In the genomic region with DNA sequence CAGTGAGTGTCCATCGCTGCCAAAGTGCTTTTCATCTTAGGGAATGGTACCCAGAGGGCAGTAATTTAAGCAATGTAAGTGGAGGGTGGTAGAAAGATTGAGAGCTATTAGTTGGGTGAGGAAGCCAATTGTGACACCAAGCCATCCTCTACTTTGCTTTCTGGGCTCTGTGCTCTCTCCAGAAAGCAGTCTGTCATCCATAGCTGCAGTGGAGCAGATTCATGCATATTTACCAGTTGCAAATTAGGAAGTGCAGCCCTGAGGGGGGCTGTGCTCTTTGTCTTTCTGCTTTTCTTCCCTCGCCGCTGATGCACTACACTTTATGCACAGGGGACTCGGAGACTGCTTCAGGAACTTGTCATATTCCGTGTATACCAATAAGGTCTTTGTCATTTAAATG, we compare ENCODE assay signal across 16 mouse cellular contexts.
DNase-seq lines count a peak whose midpoint lies in the region; ATAC-seq lines count a peak whose summit lies in the region.
"Had no signal": no experiment of that assay in that cellular context is flagged by ENCODE, and none has a peak within 500 bp of the region (broad histone marks: within the 10 kb centered on the region; RNA-seq: fewer than 3 reads in every experiment).

No protein-coding gene starts in this region.

- peak; percentile 93 for ATAC-seq in forebrain, embryonic 16.5 days
- no peak for ATAC-seq in limb, embryonic 11.5 days (ENCODE audit: insufficient number of reproducible peaks, low FRiP score, low TSS enrichment, low read depth)
- ATAC-seq in neural tube, embryonic 13.5 days (ENCODE audit: low read depth), result peak; percentile 47
- no peak for ATAC-seq in intestine, embryonic 16.5 days

- H3K4me2 ChIP-seq in forebrain, embryonic 16.5 days (ENCODE audit: low read length), result peak overlapping the region; percentile 25; the same call in 1 of the 2 replicates
- no peak overlapping the region for H3K4me2 ChIP-seq in limb, embryonic 11.5 days (ENCODE audit: low read depth, severe bottlenecking)
- H3K4me2 ChIP-seq in neural tube, embryonic 13.5 days, result peak overlapping the region; percentile 33
- H3K4me2 ChIP-seq in intestine, embryonic 16.5 days (ENCODE audit: low read depth, low read length), result no peak overlapping the region
- H3K4me2 ChIP-seq: limb, embryonic 15.5 days; lung, embryonic 15.5 days had no signal

- H3K36me3 ChIP-seq in forebrain, embryonic 16.5 days (ENCODE audit: control insufficient read depth, insufficient read depth), result no peaks in the 10 kb centered on the region
- no peaks in the 10 kb centered on the region for H3K36me3 ChIP-seq in limb, embryonic 11.5 days (ENCODE audit: control insufficient read depth, insufficient read depth, low read length)
- H3K36me3 ChIP-seq in neural tube, embryonic 13.5 days, result no peaks in the 10 kb centered on the region
- no peaks in the 10 kb centered on the region for H3K36me3 ChIP-seq in intestine, embryonic 16.5 days (ENCODE audit: control insufficient read depth, insufficient read depth, low read length)
- H3K36me3 ChIP-seq: limb, embryonic 15.5 days; lung, embryonic 15.5 days had no signal

- H3K4me1 ChIP-seq in forebrain, embryonic 16.5 days (replicated peaks; ENCODE audit: control insufficient read depth, insufficient read depth, low read length), result peaks cover 11% of the 10 kb centered on the region
- H3K4me1 ChIP-seq in limb, embryonic 11.5 days (ENCODE audit: control insufficient read depth, insufficient read depth, low read length), result peaks cover 12% of the 10 kb centered on the region
- peaks cover 52% of the 10 kb centered on the region for H3K4me1 ChIP-seq in neural tube, embryonic 13.5 days (replicated peaks)
- no peaks in the 10 kb centered on the region for H3K4me1 ChIP-seq in intestine, embryonic 16.5 days (ENCODE audit: control insufficient read depth, insufficient read depth, low read length)
- H3K4me1 ChIP-seq: limb, embryonic 15.5 days; lung, embryonic 15.5 days had no signal

- H3K9ac ChIP-seq in forebrain, embryonic 16.5 days (replicated peaks; ENCODE audit: low read depth, low read length), result no peak overlapping the region
- H3K9ac ChIP-seq in limb, embryonic 11.5 days (ENCODE audit: low read length), result no peak overlapping the region
- no peak overlapping the region for H3K9ac ChIP-seq in neural tube, embryonic 13.5 days
- no peak overlapping the region for H3K9ac ChIP-seq in intestine, embryonic 16.5 days (ENCODE audit: low read depth, low read length)
- H3K9ac ChIP-seq: limb, embryonic 15.5 days; lung, embryonic 15.5 days had no signal

- peak; percentile 50 for DNase-seq in embryo, embryonic 11 days
- DNase-seq in embryo, embryonic 9.5 days (ENCODE audit: extremely low spot score), result no peak
- DNase-seq in limb, embryonic 11.5 days (ENCODE audit: low spot score), result peak; percentile 21
- no peak for DNase-seq in left cerebral cortex, adult 18-20 months (ENCODE audit: low spot score in 2 of 2)
- no peak for DNase-seq in urinary bladder, postnatal 25 days (ENCODE audit: low spot score)
- DNase-seq: adrenal gland, postnatal 14 days; gastrocnemius, postnatal 14 days; layer of hippocampus, postnatal 36 days; right cerebral cortex, postnatal 25 days; thymus, postnatal 36 days had no signal

- no peaks in the 10 kb centered on the region for H3K9me3 ChIP-seq in forebrain, embryonic 16.5 days (ENCODE audit: control insufficient read depth, low read length)
- H3K9me3 ChIP-seq in limb, embryonic 11.5 days (ENCODE audit: control insufficient read depth, low read length), result no peaks in the 10 kb centered on the region
- H3K9me3 ChIP-seq in neural tube, embryonic 13.5 days, result no peaks in the 10 kb centered on the region
- no peaks in the 10 kb centered on the region for H3K9me3 ChIP-seq in intestine, embryonic 16.5 days (ENCODE audit: control insufficient read depth, low read length)
- H3K9me3 ChIP-seq: limb, embryonic 15.5 days; lung, embryonic 15.5 days had no signal

- no peaks in the 10 kb centered on the region for H3K27me3 ChIP-seq in forebrain, embryonic 16.5 days (replicated peaks; ENCODE audit: control insufficient read depth, insufficient read depth, low read length)
- no peaks in the 10 kb centered on the region for H3K27me3 ChIP-seq in limb, embryonic 11.5 days (ENCODE audit: control insufficient read depth, insufficient read depth, low read length)
- H3K27me3 ChIP-seq in neural tube, embryonic 13.5 days, result no peaks in the 10 kb centered on the region
- H3K27me3 ChIP-seq in intestine, embryonic 16.5 days (replicated peaks; ENCODE audit: control insufficient read depth, insufficient read depth, low read length), result no peaks in the 10 kb centered on the region
- H3K27me3 ChIP-seq: lung, embryonic 15.5 days had no signal

- 6% methylated on average over 5 of the region's 5 CpGs for WGBS in forebrain, embryonic 16.5 days
- 40% methylated on average over 5 of the region's 5 CpGs for WGBS in limb, embryonic 11.5 days
- WGBS in neural tube, embryonic 13.5 days, result 10% methylated on average over 5 of the region's 5 CpGs
- WGBS in intestine, embryonic 16.5 days, result 72% methylated on average over 5 of the region's 5 CpGs

- H3K27ac ChIP-seq in forebrain, embryonic 16.5 days (ENCODE audit: low read length), result peak overlapping the region; percentile 68
- H3K27ac ChIP-seq in limb, embryonic 11.5 days (replicated peaks; ENCODE audit: low read depth, low read length), result no peak overlapping the region
- H3K27ac ChIP-seq in neural tube, embryonic 13.5 days (replicated peaks), result peak overlapping the region; percentile 69
- H3K27ac ChIP-seq in intestine, embryonic 16.5 days (ENCODE audit: low read length), result no peak overlapping the region
- H3K27ac ChIP-seq: kidney, postnatal 0 days; limb, embryonic 15.5 days; lung, embryonic 15.5 days had no signal

- H3K4me3 ChIP-seq in forebrain, embryonic 16.5 days (replicated peaks; ENCODE audit: low read length), result no peak overlapping the region
- no peak overlapping the region for H3K4me3 ChIP-seq in limb, embryonic 11.5 days (ENCODE audit: low read depth, low read length)
- H3K4me3 ChIP-seq in neural tube, embryonic 13.5 days, result no peak overlapping the region
- no peak overlapping the region for H3K4me3 ChIP-seq in intestine, embryonic 16.5 days (ENCODE audit: low read length)
- H3K4me3 ChIP-seq: limb, embryonic 15.5 days; lung, embryonic 15.5 days had no signal

Comparison
In these comparisons a context has a peak if more than half of its experiments do, and no peak if none do; other contexts are left out.
1. DNase-seq: peak in embryo, embryonic 11 days (single experiment) and limb, embryonic 11.5 days (single experiment); none in embryo, embryonic 9.5 days (single experiment), left cerebral cortex, adult 18-20 months (0 of 2) and urinary bladder, postnatal 25 days (single experiment).
2. ATAC-seq: peak in forebrain, embryonic 16.5 days (single experiment) and neural tube, embryonic 13.5 days (single experiment); none in limb, embryonic 11.5 days (single experiment) and intestine, embryonic 16.5 days (single experiment).
3. H3K27ac ChIP-seq: peak in forebrain, embryonic 16.5 days (single experiment) and neural tube, embryonic 13.5 days (single experiment); none in limb, embryonic 11.5 days (single experiment) and intestine, embryonic 16.5 days (single experiment).
4. H3K4me2 ChIP-seq: peak in forebrain, embryonic 16.5 days (single experiment) and neural tube, embryonic 13.5 days (single experiment); none in limb, embryonic 11.5 days (single experiment) and intestine, embryonic 16.5 days (single experiment).